Mouse (Mus musculus): ENCODE measurements around the gene Zfp934. TPM values are rescaled to one million over a fixed set of nuclear protein-coding genes. Genes with fewer than 3 reads are reported as not detected.
"Not testable (repeated sequence)": the region's sequence is repeated elsewhere in the genome, so short reads cannot be mapped to it uniquely, and the experiment has no call there.

Gene Zfp934
- polyA plus RNA-seq, 1 experiment from 2014 or later: 26.1 TPM

- peak within 1 kb of the TSS; percentile 32; the same call in 1 of the 2 replicates for H3K4me2 ChIP-seq
Observed at GRCm38 (mm10) chr13:62466424-62467334, 104.3 kb downstream of the Zfp934 start, which contains the start of gene Gm49359. Gene Gm49359 (minus strand): TSS chr13:62466832.

More at GRCm38 (mm10) chr13:62466424-62467334, 104.3 kb downstream of the Zfp934 start, which contains the start of gene Gm49359:
- not testable (repeated sequence) for H3K27me3 ChIP-seq (ENCODE audit: control insufficient read depth, insufficient read depth, low read length); H3K9me3 ChIP-seq (ENCODE audit: control insufficient read depth, low read length); H3K4me1 ChIP-seq (ENCODE audit: control insufficient read depth, insufficient read depth, low read length); H3K36me3 ChIP-seq (ENCODE audit: control insufficient read depth, insufficient read depth, low read length)
- peak; percentile 100 for ATAC-seq (ENCODE audit: low FRiP score)
- 3% methylated on average over 28 of the region's 28 CpGs for WGBS
- Histone ChIP-seq H3K9ac (ENCODE audit: low read length) (peak within 1 kb of the TSS; percentile 73), H3K27ac (ENCODE audit: low read depth, low read length) (peak within 1 kb of the TSS; percentile 48; the same call in 1 of the 2 replicates), H3K4me3 (ENCODE audit: low read depth, low read length) (peak within 1 kb of the TSS; percentile 61)
- DNase-seq (ENCODE audit: low spot score, missing footprints): peak; percentile 96

Small RNAs within 50 kb of the gene (microRNA-seq; reads per million reads assigned to microRNA genes)
- not detected for gene Gm22256

Other genes starting within 250 kb of the Zfp934 start
- gene Gm3604, start 188.0 kb downstream of the Zfp934 start, polyA plus RNA-seq (2014; fragmentation: Nextera tagmentation; extraction: Ambion mirVana): 4.8 TPM in 2 replicates
- gene Gm49359, start 104.4 kb downstream of the Zfp934 start, polyA plus RNA-seq (2014; fragmentation: Nextera tagmentation; extraction: Ambion mirVana): 11.6 and 11.9 TPM in 2 replicates
- gene Zfp935, start 12.7 kb downstream of the Zfp934 start, polyA plus RNA-seq (2014; fragmentation: Nextera tagmentation; extraction: Ambion mirVana): not detected in 2 replicates
- 16.4 and 17.3 TPM in 2 replicates for gene 6720489N17Rik, start 53.0 kb upstream of the Zfp934 start, polyA plus RNA-seq (2014; fragmentation: Nextera tagmentation; extraction: Ambion mirVana)
- 35.5 and 41.4 TPM in 2 replicates for gene Platr25, start 189.5 kb upstream of the Zfp934 start, polyA plus RNA-seq (2014; fragmentation: Nextera tagmentation; extraction: Ambion mirVana)
- 12.4 and 13.9 TPM in 2 replicates for gene Gm5141, start 214.6 kb upstream of the Zfp934 start, polyA plus RNA-seq (2014; fragmentation: Nextera tagmentation; extraction: Ambion mirVana)